ENCODE assay signal across 19 mouse cellular contexts in the genomic region with DNA sequence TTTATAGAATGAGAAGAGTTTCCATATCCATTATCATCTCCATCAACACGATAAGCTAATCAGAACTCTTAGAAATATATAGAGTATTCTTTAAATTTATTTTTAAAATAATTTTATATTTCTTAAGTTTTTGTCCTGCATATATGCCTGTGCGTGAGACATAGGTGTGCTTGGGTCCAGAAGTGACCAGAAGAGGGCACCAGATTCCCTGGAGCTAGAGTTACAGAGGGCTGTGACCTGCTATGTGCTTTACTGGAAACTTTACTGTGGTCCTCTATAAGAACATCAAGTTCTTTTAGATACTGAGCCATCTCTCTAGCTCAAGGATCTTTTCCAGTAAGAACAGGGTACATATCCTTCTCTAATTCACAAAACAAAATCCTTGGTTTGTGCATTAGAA. TPM values are rescaled to one million over a fixed set of nuclear protein-coding genes. Genes with fewer than 3 reads are reported as not detected.
DNase-seq lines count a peak whose midpoint lies in the region; ATAC-seq and TF ChIP-seq lines count a peak whose summit lies in the region.
"Had no signal": no experiment of that assay in that cellular context is flagged by ENCODE, and none has a peak within 500 bp of the region (broad histone marks: within the 10 kb centered on the region; RNA-seq: fewer than 3 reads in every experiment).

No protein-coding gene starts in this region.

- H3K27ac ChIP-seq in layer of hippocampus, adult 2 months = no peak overlapping the region
- H3K27ac ChIP-seq in ES-E14 (ENCODE audit: insufficient read depth, low read depth, low read length, poor library complexity, severe bottlenecking) = no peak overlapping the region
- H3K27ac ChIP-seq in forebrain, embryonic 14.5 days (ENCODE audit: low read depth, low read length) = no peak overlapping the region
- H3K27ac ChIP-seq: limb, embryonic 15.5 days had no signal

- H3K27me3 ChIP-seq in forebrain, embryonic 14.5 days (replicated peaks; ENCODE audit: control insufficient read depth, insufficient read depth, low read length) = no peaks in the 10 kb centered on the region
- H3K27me3 ChIP-seq: limb, embryonic 15.5 days; megakaryocyte, embryonic 14.5 days had no signal

- DNase-seq in layer of hippocampus, adult 2 months (ENCODE audit: low spot score in 2 of 2) = no peak
- no peak for DNase-seq in layer of hippocampus, adult 9-10 months (ENCODE audit: low spot score)
- peak; percentile 26 for DNase-seq in A20 (ENCODE audit: low read depth, low spot score)
- DNase-seq in ES-E14 (ENCODE audit: low read depth, low spot score) = peak; percentile 36
- peak; percentile 39 for DNase-seq in induced T-regulatory cell, adult 2 months (ENCODE audit: low read depth)
- no peak for DNase-seq in forebrain, embryonic 14.5 days (ENCODE audit: low spot score)
- DNase-seq in cerebellum, adult 9-10 months = no peak
- DNase-seq in embryo, embryonic 10.5 days (ENCODE audit: low spot score) = no peak
- DNase-seq: adrenal gland, postnatal 25 days; cerebellum, adult 18-20 months; heart, adult 11 months; heart, postnatal 10 days; thymus, adult 2 months had no signal

- ATAC-seq in forebrain, embryonic 14.5 days = no peak
- ATAC-seq: hindbrain, embryonic 16.5 days had no signal

- no peaks in the 10 kb centered on the region for H3K9me3 ChIP-seq in ES-E14 (ENCODE audit: control insufficient read depth, insufficient read depth, low read depth, low read length)
- H3K9me3 ChIP-seq in forebrain, embryonic 14.5 days (replicated peaks; ENCODE audit: control insufficient read depth, low read length) = no peaks in the 10 kb centered on the region
- H3K9me3 ChIP-seq: limb, embryonic 15.5 days; megakaryocyte, embryonic 14.5 days had no signal

- TF ChIP-seq CTCF in layer of hippocampus, adult 2 months (conservative IDR thresholded peaks at IDR 0.05) = peak; percentile 22

- H3K4me2 ChIP-seq in forebrain, embryonic 14.5 days (ENCODE audit: low read length) = no peak overlapping the region
- H3K4me2 ChIP-seq: limb, embryonic 15.5 days had no signal

- no peaks in the 10 kb centered on the region for H3K36me3 ChIP-seq in ES-E14 (ENCODE audit: control insufficient read depth, insufficient read depth, low read length, poor library complexity, severe bottlenecking)
- H3K36me3 ChIP-seq in forebrain, embryonic 14.5 days (ENCODE audit: control insufficient read depth, insufficient read depth, low read length) = no peaks in the 10 kb centered on the region
- H3K36me3 ChIP-seq: limb, embryonic 15.5 days had no signal

- H3K4me1 ChIP-seq in ES-E14 (ENCODE audit: control insufficient read depth in 2 of 2, insufficient read depth in 2 of 2, low read length in 2 of 2, poor library complexity in 1 of 2) = no peaks in the 10 kb centered on the region
- no peaks in the 10 kb centered on the region for H3K4me1 ChIP-seq in forebrain, embryonic 14.5 days (ENCODE audit: control insufficient read depth, insufficient read depth, low read length)
- H3K4me1 ChIP-seq: limb, embryonic 15.5 days; megakaryocyte, embryonic 14.5 days had no signal

- H3K4me3 ChIP-seq in layer of hippocampus, adult 2 months = no peak overlapping the region
- no peak overlapping the region for H3K4me3 ChIP-seq in ES-E14 (ENCODE audit: insufficient read depth in 1 of 2, low read depth in 1 of 2, low read length in 2 of 2, poor library complexity in 1 of 2, severe bottlenecking in 1 of 2)
- no peak overlapping the region for H3K4me3 ChIP-seq in forebrain, embryonic 14.5 days (ENCODE audit: low read depth, low read length)
- H3K4me3 ChIP-seq: limb, embryonic 15.5 days; megakaryocyte, embryonic 14.5 days had no signal

- 70% methylated on average over 2 of the region's 2 CpGs for WGBS in forebrain, embryonic 14.5 days

- H3K9ac ChIP-seq in ES-E14 (ENCODE audit: insufficient read depth, low read depth, low read length, poor library complexity, severe bottlenecking) = no peak overlapping the region
- no peak overlapping the region for H3K9ac ChIP-seq in forebrain, embryonic 14.5 days (ENCODE audit: low read length)
- H3K9ac ChIP-seq: limb, embryonic 15.5 days had no signal

- in situ Hi-C loops in ES-E14 (cut with MboI; ENCODE audit: low sequenced_read_pairs in 2 of 2, unreplicated experiment in 2 of 2) = no loop called here

TF ChIP-seq in ES-E14, 5 proteins besides CTCF, POLR2A, EP300 and RAD21:
- TF ChIP-seq HCFC1 (IDR thresholded peaks at IDR 0.05; ENCODE audit: borderline replicate concordance, insufficient read depth, low read length) (no peak), MAFK (IDR thresholded peaks at IDR 0.05; ENCODE audit: insufficient read depth, low read depth, low read length) (no peak), ZC3H11A (IDR thresholded peaks at IDR 0.05; ENCODE audit: borderline replicate concordance, low read depth, low read length) (peak; percentile 52), CHD2 (IDR thresholded peaks at IDR 0.05; ENCODE audit: low read depth, low read length) (no peak)
TF ChIP-seq in ES-E14: peak in this region for 1.

RNA-seq across cellular contexts. Expression of a gene that starts 27.5 kb away (rescaled TPM):
- not detected for total RNA-seq in layer of hippocampus, adult 2 months (2021)
- total RNA-seq in ES-E14 (2012; rRNA removed) = not detected in 2 replicates
- not detected in 2 replicates for polyA plus RNA-seq in forebrain, embryonic 14.5 days (2014; fragmentation: Nextera tagmentation; extraction: Ambion mirVana)
- total RNA-seq: heart, postnatal 10 days; left cerebral cortex, adult 8-10 months; monocyte, adult 5-6 weeks; neutrophil, adult 5-6 weeks had no signal
- polyA plus RNA-seq: hindbrain, embryonic 16.5 days; limb, embryonic 15.5 days had no signal

Comparison
In these comparisons a context has a peak if more than half of its experiments do, and no peak if none do; other contexts are left out.
1. DNase-seq: peak in A20 (single experiment), ES-E14 (single experiment) and induced T-regulatory cell, adult 2 months (single experiment); none in layer of hippocampus, adult 2 months (0 of 2), layer of hippocampus, adult 9-10 months (single experiment), forebrain, embryonic 14.5 days (single experiment), cerebellum, adult 9-10 months (single experiment) and embryo, embryonic 10.5 days (single experiment).